Mouse (Mus musculus) B cell, adult 62 days (primary cell): ENCODE measurements around the gene Gm9944. TPM values are rescaled to one million over a fixed set of nuclear protein-coding genes. Genes with fewer than 3 reads are reported as not detected.

Experiments
- total RNA-seq: library from RNA; stranded (reverse); gene quantifications from 4 replicates; pipeline ENCODE4 v1.2.4, GENCODE M21; 2023

The Gm9944 gene
- not detected in 4 replicates for total RNA-seq

DNA sequence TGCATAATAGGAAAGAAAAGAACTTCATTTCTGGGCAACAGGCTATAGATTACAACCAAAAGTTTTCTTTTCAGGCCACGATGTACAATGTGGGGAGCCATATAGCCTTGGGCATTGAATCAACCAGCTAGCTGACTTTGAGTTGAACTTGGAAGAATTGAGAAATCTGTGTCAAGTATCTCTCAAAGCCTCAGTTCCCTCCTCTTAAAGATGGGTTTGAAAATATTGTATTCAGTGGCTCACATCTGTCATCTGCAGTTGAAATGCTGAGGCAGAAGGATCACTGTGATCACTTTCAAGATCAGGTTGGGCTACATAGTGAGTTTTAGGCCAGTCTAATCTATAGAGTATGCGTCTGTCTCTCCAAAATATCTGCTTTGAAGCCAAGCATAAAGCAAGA lies at the start of gene Gm9944:
Gene Gm9944, minus strand, starts transcription at position 101 of the 400 bp plus-strand sequence.

DNA sequence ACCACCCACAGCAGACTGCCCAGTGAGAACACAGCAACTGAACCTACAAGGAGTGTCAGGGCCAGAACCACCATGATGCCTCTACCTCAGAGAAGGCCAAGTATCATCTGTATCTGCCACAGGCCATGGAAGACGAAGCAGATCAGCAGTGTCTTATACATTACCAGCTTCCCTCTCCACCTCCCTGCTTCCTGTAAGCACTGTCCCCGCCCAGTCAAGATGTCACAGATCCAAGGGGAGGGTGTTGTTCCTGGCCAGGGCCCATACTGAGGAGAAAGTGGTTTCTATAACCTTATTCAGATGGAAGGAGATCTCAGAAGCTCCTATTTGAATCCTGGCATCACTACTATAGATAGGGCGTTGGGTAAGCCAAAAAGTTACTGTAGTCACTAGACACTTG lies 10.5 kb upstream of the Gm9944 start, which contains the start of gene Aadacl3:
Gene Aadacl3, minus strand, starts transcription at position 101 of the 400 bp plus-strand sequence.

DNA sequence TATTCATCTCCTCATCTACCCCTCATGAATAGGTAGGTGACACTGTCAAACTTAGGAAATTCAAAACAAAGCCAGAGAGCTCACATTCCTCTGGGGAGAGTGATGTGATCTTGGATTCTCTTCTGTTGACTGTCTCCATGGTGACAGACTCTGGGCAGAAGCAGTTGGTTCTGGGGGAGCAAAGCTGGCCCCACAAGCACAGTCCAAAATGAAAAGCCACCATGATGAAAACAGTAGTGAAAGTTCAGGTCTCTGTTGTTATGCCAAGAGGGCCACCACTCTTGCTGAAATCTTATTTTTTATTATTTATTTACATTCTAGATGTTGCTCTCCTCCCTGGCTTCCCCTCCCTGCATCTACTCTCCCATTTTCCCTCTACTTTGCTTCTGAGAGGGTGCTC lies 14.4 kb downstream of the Gm9944 start, which contains the start of gene 1700012P22Rik:
Gene 1700012P22Rik, minus strand, starts transcription at position 101 of the 400 bp plus-strand sequence.

DNA sequence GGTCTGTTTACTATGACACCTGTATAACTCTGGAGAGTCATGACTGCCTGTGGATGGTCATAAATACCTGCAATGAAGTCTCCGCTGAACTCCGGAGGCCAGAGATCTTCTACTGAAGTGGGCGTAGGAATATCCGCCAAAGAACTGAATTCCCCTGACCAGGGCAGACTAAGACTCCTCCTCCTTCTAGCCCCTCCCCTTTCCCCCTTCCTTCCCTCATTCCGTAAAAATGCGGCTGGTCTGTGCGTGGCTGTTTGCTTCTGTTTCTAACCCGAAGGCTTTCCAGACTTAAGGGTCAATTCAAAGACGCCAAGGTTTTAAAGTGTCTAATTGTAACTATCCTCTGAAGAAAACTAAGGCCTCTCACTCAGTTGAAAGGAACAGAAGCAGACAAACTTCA lies 44.8 kb downstream of the Gm9944 start, which contains the start of gene Pramef12:
Gene Pramef12, minus strand, starts transcription at position 175 of the 400 bp plus-strand sequence.

Other genes starting within 250 kb of the Gm9944 start
- gene C87977, start 240.0 kb downstream of the Gm9944 start, total RNA-seq, result not detected in 4 replicates
- not detected in 4 replicates for gene Pramel5, start 172.8 kb downstream of the Gm9944 start, total RNA-seq
- gene Gm13128, start 123.1 kb downstream of the Gm9944 start, total RNA-seq, result not detected in 4 replicates
- gene Gm13119, start 95.4 kb downstream of the Gm9944 start, total RNA-seq, result not detected in 4 replicates
- not detected in 4 replicates for gene Pramef20, start 75.4 kb downstream of the Gm9944 start, total RNA-seq
- gene Pramef12, start 44.9 kb downstream of the Gm9944 start, total RNA-seq, result not detected in 4 replicates
- gene 1700012P22Rik, start 14.5 kb downstream of the Gm9944 start, total RNA-seq, result not detected in 4 replicates
- not detected in 4 replicates for gene Aadacl3, start 10.4 kb upstream of the Gm9944 start, total RNA-seq
- not detected in 4 replicates for gene 9430007A20Rik, start 66.5 kb upstream of the Gm9944 start, total RNA-seq
- not detected in 4 replicates for gene Gm13124, start 111.8 kb upstream of the Gm9944 start, total RNA-seq
- not detected in 4 replicates for gene Aadacl4, start 160.4 kb upstream of the Gm9944 start, total RNA-seq
- not detected in 4 replicates for gene Gm436, start 233.1 kb upstream of the Gm9944 start, total RNA-seq